Mouse (Mus musculus) central nervous system, embryonic 18 days (tissue): ENCODE measurements around the gene Mov10l1. TPM values are rescaled to one million over a fixed set of nuclear protein-coding genes. Genes with fewer than 3 reads are reported as not detected.

Source experiments
- polyA plus RNA-seq: library from polyadenylated mRNA; depleted of rRNA; stranded (reverse); fragments of >200 nt; gene quantifications from 2 replicates; pipeline ENCODE4 v1.2.3, GENCODE M21; 2012; rRNA removed

Gene Mov10l1
- polyA plus RNA-seq: 0.03 TPM in 1 of 2 replicates, not detected in the other

GRCm38 (mm10) chr15:88982534-88983079 is at the start of gene Mov10l1:
Gene Mov10l1, plus strand, starts transcription at chr15:88982909.

GRCm38 (mm10) chr15:88954368-88955072 is 28.2 kb upstream of the Mov10l1 start, which contains the start of gene Ttll8:
Gene Ttll8, minus strand, starts transcription at chr15:88954418.

GRCm38 (mm10) chr15:88978281-88979137 is 4.2 kb upstream of the Mov10l1 start, which contains the start of gene Mlc1:
Gene Mlc1, minus strand, starts transcription at chr15:88979007.

GRCm38 (mm10) chr15:89059161-89059931 is 76.6 kb downstream of the Mov10l1 start, which contains the start of gene Panx2:
Gene Panx2, plus strand, starts transcription at chr15:89059734.

GRCm38 (mm10) chr15:89074613-89075477 is 92.1 kb downstream of the Mov10l1 start, which contains the start of gene Trabd:
Gene Trabd, plus strand, starts transcription at chr15:89075124.

GRCm38 (mm10) chr15:89088607-89089247 is 106.0 kb downstream of the Mov10l1 start, which contains the start of gene Selenoo:
Gene Selenoo, plus strand, starts transcription at chr15:89089084.

Other genes with a start within 250 kb of the Mov10l1 start
- gene Brd1, start 248.7 kb upstream of the Mov10l1 start, polyA plus RNA-seq: 22.4 and 22.7 TPM in 2 replicates
- 11.4 and 13.0 TPM in 2 replicates for gene Zbed4, start 231.2 kb upstream of the Mov10l1 start, polyA plus RNA-seq
- gene Alg12, start 163.6 kb upstream of the Mov10l1 start, polyA plus RNA-seq: 12.8 and 13.2 TPM in 2 replicates
- gene Creld2, start 163.3 kb upstream of the Mov10l1 start, polyA plus RNA-seq: 51.9 and 55.9 TPM in 2 replicates
- 14.1 and 15.1 TPM in 2 replicates for gene Pim3, start 120.7 kb upstream of the Mov10l1 start, polyA plus RNA-seq
- gene Ttll8, start 28.5 kb upstream of the Mov10l1 start, polyA plus RNA-seq: 0.54 and 0.68 TPM in 2 replicates
- 37.5 and 41.8 TPM in 2 replicates for gene Mlc1, start 3.9 kb upstream of the Mov10l1 start, polyA plus RNA-seq
- 25.8 and 31.2 TPM in 2 replicates for gene Panx2, start 76.8 kb downstream of the Mov10l1 start, polyA plus RNA-seq
- 31.3 and 32.3 TPM in 2 replicates for gene Trabd, start 92.2 kb downstream of the Mov10l1 start, polyA plus RNA-seq
- gene Selenoo, start 106.2 kb downstream of the Mov10l1 start, polyA plus RNA-seq: 36.9 and 39.2 TPM in 2 replicates
- 33.3 and 39.6 TPM in 2 replicates for gene Tubgcp6, start 140.2 kb downstream of the Mov10l1 start, polyA plus RNA-seq
- 59.9 and 61.6 TPM in 2 replicates for gene Hdac10, start 145.8 kb downstream of the Mov10l1 start, polyA plus RNA-seq
- gene Mapk12, start 157.8 kb downstream of the Mov10l1 start, polyA plus RNA-seq: 9.2 and 9.8 TPM in 2 replicates
- gene Mapk11, start 166.7 kb downstream of the Mov10l1 start, polyA plus RNA-seq: 58.0 and 67.9 TPM in 2 replicates
- 134 and 141 TPM in 2 replicates for gene Plxnb2, start 197.9 kb downstream of the Mov10l1 start, polyA plus RNA-seq
- 162 TPM in 2 replicates for gene Dennd6b, start 213.6 kb downstream of the Mov10l1 start, polyA plus RNA-seq
- gene Ppp6r2, start 228.6 kb downstream of the Mov10l1 start, polyA plus RNA-seq: 132 and 135 TPM in 2 replicates